In the genomic region with DNA sequence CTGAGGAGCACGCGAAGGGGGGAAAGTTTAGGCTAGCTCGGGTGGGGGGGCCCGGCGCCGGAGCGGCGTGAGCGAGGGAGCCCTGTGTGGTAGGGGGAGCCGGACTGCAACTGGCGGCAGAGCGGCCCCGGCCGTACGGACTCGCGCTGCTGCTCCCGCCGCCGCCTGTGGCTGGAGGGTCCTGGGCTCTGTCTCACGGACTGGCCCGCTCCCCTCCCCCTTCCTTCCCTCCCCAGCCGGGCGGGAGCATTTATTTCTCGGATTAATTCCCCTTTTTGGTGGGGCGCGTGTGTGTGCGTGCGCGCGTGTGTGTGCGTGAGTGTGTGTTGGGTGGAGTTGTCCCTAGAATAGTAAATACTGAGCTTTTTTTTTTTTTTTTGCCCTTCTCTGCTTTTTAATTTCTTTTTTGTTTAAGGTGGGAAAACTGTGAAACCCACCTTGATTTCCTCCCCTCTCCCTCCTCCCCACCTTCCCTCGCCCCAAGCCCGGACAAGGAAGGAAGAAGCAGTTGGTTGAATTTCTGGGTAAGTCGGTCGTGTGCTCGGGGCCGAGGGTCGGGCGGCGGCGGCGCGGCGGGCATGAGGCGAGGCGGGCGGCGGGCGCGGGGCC, we compare ENCODE assay signal across 8 mouse cellular contexts. TPM values are rescaled to one million over a fixed set of nuclear protein-coding genes. Genes with fewer than 3 reads are reported as not detected.
DNase-seq lines count a peak whose midpoint lies in the region; ATAC-seq and TF ChIP-seq lines count a peak whose summit lies in the region.

No protein-coding gene starts in this region.

- under 1% methylated on average over 51 of the region's 51 CpGs for WGBS in lung, embryonic 15.5 days
- WGBS in limb, embryonic 15.5 days, result under 1% methylated on average over 38 of the region's 51 CpGs
- 2% methylated on average over 50 of the region's 51 CpGs for WGBS in olfactory bulb, adult 2 months

- H3K9me3 ChIP-seq in lung, embryonic 15.5 days, result no peaks in the 10 kb centered on the region
- H3K9me3 ChIP-seq in limb, embryonic 15.5 days, result no peaks in the 10 kb centered on the region

- TF ChIP-seq POLR2A in embryonic fibroblast, embryonic 13.5 days (IDR thresholded peaks at IDR 0.05; ENCODE audit: low read depth, low read length), result no peak
- no peak for TF ChIP-seq POLR2A in olfactory bulb, adult 2 months (IDR thresholded peaks at IDR 0.05; ENCODE audit: insufficient read depth, low read depth, low read length)

- peak overlapping the region; percentile 100 for H3K9ac ChIP-seq in lung, embryonic 15.5 days
- peak overlapping the region; percentile 100 for H3K9ac ChIP-seq in limb, embryonic 15.5 days

- peak; percentile 12; the same call in 1 of the 2 replicates for ATAC-seq in lung, embryonic 15.5 days (ENCODE audit: borderline replicate concordance, extremely low read depth, low FRiP score, low TSS enrichment)
- ATAC-seq in limb, embryonic 15.5 days (ENCODE audit: insufficient number of reproducible peaks, low FRiP score, low TSS enrichment, low read depth), result peak; percentile 7; the same call in 1 of the 2 replicates
- no peak for ATAC-seq in monocyte, adult 5-6 weeks (replicated peaks; ENCODE audit: insufficient number of reproducible peaks, low FRiP score, low TSS enrichment, poor library complexity, severe bottlenecking)

- H3K27ac ChIP-seq in lung, embryonic 15.5 days, result peak overlapping the region; percentile 100
- H3K27ac ChIP-seq in embryonic fibroblast, embryonic 13.5 days (ENCODE audit: insufficient read depth, low read length), result peak overlapping the region; percentile 76
- H3K27ac ChIP-seq in limb, embryonic 15.5 days, result peak overlapping the region; percentile 100
- H3K27ac ChIP-seq in olfactory bulb, adult 2 months (ENCODE audit: insufficient read depth, low read depth, low read length), result peak overlapping the region; percentile 91

- no peak for DNase-seq in lung, postnatal 14 days
- no peak for DNase-seq in left cerebral cortex, postnatal 36 days (ENCODE audit: low spot score in 2 of 2)
- DNase-seq in kidney, adult 9 months, result no peak

- no peak for TF ChIP-seq CTCF in embryonic fibroblast, embryonic 13.5 days (IDR thresholded peaks at IDR 0.05; ENCODE audit: borderline replicate concordance, insufficient read depth, low read length)
- no peak for TF ChIP-seq CTCF in olfactory bulb, adult 2 months (IDR thresholded peaks at IDR 0.05; ENCODE audit: insufficient read depth, low read depth, low read length)

- H3K4me2 ChIP-seq in lung, embryonic 15.5 days, result peak overlapping the region; percentile 68
- H3K4me2 ChIP-seq in limb, embryonic 15.5 days, result peak overlapping the region; percentile 53

- intact Hi-C loops in left cerebral cortex, postnatal 36 days (cut with DNase I), result loop anchor here (2.0 to 5.0 kb wide), 2 partner anchors 51 to 109 kb away; a partner anchor contains a TSS

- H3K4me3 ChIP-seq in lung, embryonic 15.5 days, result peak overlapping the region; percentile 99
- peak overlapping the region; percentile 82 for H3K4me3 ChIP-seq in embryonic fibroblast, embryonic 13.5 days (ENCODE audit: insufficient read depth, low read length)
- H3K4me3 ChIP-seq in limb, embryonic 15.5 days, result peak overlapping the region; percentile 94
- peak overlapping the region; percentile 91 for H3K4me3 ChIP-seq in olfactory bulb, adult 2 months (ENCODE audit: insufficient read depth, low read depth, low read length)

- H3K27me3 ChIP-seq in lung, embryonic 15.5 days, result no peaks in the 10 kb centered on the region
- H3K27me3 ChIP-seq in limb, embryonic 15.5 days, result no peaks in the 10 kb centered on the region

- peaks cover 25% of the 10 kb centered on the region; the same call in 1 of the 2 replicates for H3K4me1 ChIP-seq in lung, embryonic 15.5 days
- peaks cover 8% of the 10 kb centered on the region for H3K4me1 ChIP-seq in embryonic fibroblast, embryonic 13.5 days (ENCODE audit: control insufficient read depth, insufficient read depth, low read length)
- H3K4me1 ChIP-seq in limb, embryonic 15.5 days, result peaks cover 21% of the 10 kb centered on the region
- no peaks in the 10 kb centered on the region for H3K4me1 ChIP-seq in olfactory bulb, adult 2 months (ENCODE audit: control insufficient read depth, insufficient read depth, low read length)

- no peaks in the 10 kb centered on the region; the same call in 1 of the 2 replicates for H3K36me3 ChIP-seq in lung, embryonic 15.5 days
- no peaks in the 10 kb centered on the region for H3K36me3 ChIP-seq in limb, embryonic 15.5 days

RNA-seq across cellular contexts. Expression of a gene that starts 0.5 kb away (rescaled TPM):
- 110 and 111 TPM in 2 replicates for polyA plus RNA-seq in lung, embryonic 15.5 days (2015; fragmentation: Nextera tagmentation; extraction: Ambion mirVana)
- 168 and 317 TPM in 2 replicates for polyA plus RNA-seq in embryonic fibroblast, embryonic 13.5 days (2011; ENCODE audit: insufficient read length, low read depth, missing spikeins)
- 70.7 and 78.0 TPM in 2 replicates for polyA plus RNA-seq in limb, embryonic 15.5 days (2015; fragmentation: Nextera tagmentation; extraction: Ambion mirVana)
- not detected in 2 replicates for polyA plus RNA-seq in olfactory bulb, adult 2 months (2012; ENCODE audit: insufficient read depth, insufficient read length, low replicate concordance, missing spikeins)
- 10 to 100 TPM; 50.2 to 67.6 TPM for total RNA-seq in left cerebral cortex, postnatal 36 days (2021)
- total RNA-seq in monocyte, adult 5-6 weeks (2017), result 199 to 255 TPM (median 205 TPM) in 3 replicates

RNA-seq across cellular contexts. Expression of a gene that starts 50.4 kb away (rescaled TPM):
- 19.2 and 21.6 TPM in 2 replicates for polyA plus RNA-seq in lung, embryonic 15.5 days (2015; fragmentation: Nextera tagmentation; extraction: Ambion mirVana)
- polyA plus RNA-seq in embryonic fibroblast, embryonic 13.5 days (2011; ENCODE audit: insufficient read length, low read depth, missing spikeins), result 98.3 and 114 TPM in 2 replicates
- 21.0 and 24.9 TPM in 2 replicates for polyA plus RNA-seq in limb, embryonic 15.5 days (2015; fragmentation: Nextera tagmentation; extraction: Ambion mirVana)
- 82.9 TPM in 1 of 2 replicates, not detected in the other for polyA plus RNA-seq in olfactory bulb, adult 2 months (2012; ENCODE audit: insufficient read depth, insufficient read length, low replicate concordance, missing spikeins)
- total RNA-seq in left cerebral cortex, postnatal 36 days (2021), result 100 to 1,000 TPM in 1 of 2 experiments, 10 to 100 TPM in 1; 89.0 to 101 TPM
- total RNA-seq in monocyte, adult 5-6 weeks (2017), result 42.1 to 86.7 TPM (median 46.2 TPM) in 3 replicates
